Mouse (Mus musculus) forebrain, postnatal 0 days (tissue): ENCODE measurements at regions not wholly inside any gene's neighbourhood (a gene's known extent, or its start where the extent isn't known, plus 50 kb on each side); places are given as distances from the start of the nearest gene placed in this dataset.
A peak's percentile ranks its signal among the peaks of the same experiment; 100 is the strongest.

Experiments used
- ATAC-seq: fragments of 200-750 bp; cut with Nextera tagmentation; 2 replicates; pipeline ENCODE4 v1.8.0; 2017; ENCODE audit warnings: mild to moderate bottlenecking, moderate library complexity
- DNase-seq: peaks from one replicate; pipeline ENCODE4 v3.0.0-alpha.2; 2015
- H3K27ac ChIP-seq: fragments of 300-500 bp; sonication (generic); 2 replicates; pipeline ENCODE4 v1.5.1; 2014; ENCODE audit warnings: low read depth, mild to moderate bottlenecking, antibody characterized with exemption, low read length, moderate library complexity, mixed read lengths
- H3K27me3 ChIP-seq: fragments of 300-500 bp; sonication (generic); 2 replicates; pipeline ENCODE4 v1.6.1; 2014; ENCODE audit warnings: mild to moderate bottlenecking, low read length, mixed read lengths; ENCODE audit not compliant: insufficient read depth
- H3K36me3 ChIP-seq: fragments of 300-500 bp; sonication (generic); 2 replicates; pipeline ENCODE4 v1.6.1; 2014; ENCODE audit warnings: mild to moderate bottlenecking, moderate library complexity; ENCODE audit not compliant: insufficient read depth
- H3K4me1 ChIP-seq: fragments of 300-500 bp; sonication (generic); 2 replicates; pipeline ENCODE4 v1.6.1; 2014; ENCODE audit warnings: antibody characterized with exemption; ENCODE audit not compliant: insufficient read depth
- H3K4me2 ChIP-seq: fragments of 300-500 bp; sonication (generic); 2 replicates; pipeline ENCODE4 v1.6.1; 2014; ENCODE audit warnings: low read depth, mild to moderate bottlenecking, moderate library complexity
- H3K4me3 ChIP-seq: fragments of 300-500 bp; sonication (generic); 2 replicates; pipeline ENCODE4 v1.5.1; 2014; ENCODE audit warnings: low read depth, low read length, mixed read lengths
- H3K9ac ChIP-seq: fragments of 300-500 bp; sonication (generic); 2 replicates; pipeline ENCODE4 v1.6.1; 2014; ENCODE audit warnings: mild to moderate bottlenecking
- H3K9me3 ChIP-seq: fragments of 300-500 bp; sonication (generic); 2 replicates; pipeline ENCODE4 v1.6.1; 2016; ENCODE audit warnings: low read length
- CTCF ChIP-seq: sonication (generic); IDR thresholded peaks from 2 replicates; pipeline ENCODE4 v1.5.1; 2016; ENCODE audit warnings: antibody characterized with exemption, control low read depth, low read depth
- WGBS: fragments of 180-500 bp; shearing (Covaris S2); extraction: QIAGEN DNeasy Blood & Tissue Kit; methylation state at CpG from one replicate; pipeline ENCODE4 v1.1.7; 2014; 5-methylcytosine and 5-hydroxymethylcytosine counted together

GRCm38 (mm10) chr4:29083545-29084290 lies 270.8 kb downstream of the Epha7 start:
- no peak overlapping the region for H3K9ac ChIP-seq
- peak; percentile 56 for ATAC-seq
- H3K36me3 ChIP-seq, result no peaks in the 10 kb centered on the region
- H3K27me3 ChIP-seq, result no peaks in the 10 kb centered on the region
- no peak overlapping the region for H3K27ac ChIP-seq
- no peak overlapping the region for H3K4me2 ChIP-seq
- H3K4me3 ChIP-seq, result no peak overlapping the region
- 53% methylated on average over 5 of the region's 5 CpGs for WGBS
- no peaks in the 10 kb centered on the region for H3K9me3 ChIP-seq
- DNase-seq, result no peak
- TF ChIP-seq CTCF, result no peak
- no peaks in the 10 kb centered on the region for H3K4me1 ChIP-seq

GRCm38 (mm10) chr4:29090949-29091348 lies 278.0 kb downstream of the Epha7 start:
- Histone ChIP-seq H3K36me3 (no peaks in the 10 kb centered on the region), H3K9ac (no peak overlapping the region), H3K4me3 (no peak overlapping the region), H3K9me3 (no peaks in the 10 kb centered on the region), H3K4me2 (no peak overlapping the region), H3K27ac (no peak overlapping the region), H3K27me3 (no peaks in the 10 kb centered on the region), H3K4me1 (no peaks in the 10 kb centered on the region)
- ATAC-seq, result no peak
- whole genome bisulfite sequencing, result 39% methylated on average over 4 of the region's 4 CpGs
- DNase-seq, result no peak
- TF ChIP-seq CTCF, result no peak

- no peak overlapping the region for H3K27ac ChIP-seq
- 27% methylated on average over 5 of the region's 5 CpGs for WGBS
These were observed 278.7 kb downstream of the Epha7 start for GRCm38 (mm10) chr4:29091495-29092211.

GRCm38 (mm10) chr4:29102373-29102772 lies 289.4 kb downstream of the Epha7 start:
- H3K4me1 ChIP-seq, result no peaks in the 10 kb centered on the region
- ATAC-seq (no peak), DNase-seq (no peak)
- H3K27me3 ChIP-seq, result no peaks in the 10 kb centered on the region
- H3K9me3 ChIP-seq, result no peaks in the 10 kb centered on the region
- H3K27ac ChIP-seq, result no peak overlapping the region
- no peaks in the 10 kb centered on the region for H3K36me3 ChIP-seq
- WGBS, result 35% methylated on average over 2 of the region's 2 CpGs
- TF ChIP-seq CTCF, result no peak
- H3K9ac ChIP-seq, result no peak overlapping the region
- H3K4me2 ChIP-seq, result no peak overlapping the region
- H3K4me3 ChIP-seq, result no peak overlapping the region

More at GRCm38 (mm10) chr4:29091495-29092211, 278.7 kb downstream of the Epha7 start:
- H3K4me3 ChIP-seq, result no peak overlapping the region
- H3K36me3 ChIP-seq, result no peaks in the 10 kb centered on the region
- no peak for ATAC-seq
- DNase-seq, result no peak
- no peak overlapping the region for H3K9ac ChIP-seq
- H3K27me3 ChIP-seq, result no peaks in the 10 kb centered on the region
- TF ChIP-seq CTCF, result no peak
- H3K4me1 ChIP-seq, result no peaks in the 10 kb centered on the region
- no peak overlapping the region for H3K4me2 ChIP-seq
- no peaks in the 10 kb centered on the region for H3K9me3 ChIP-seq

GRCm38 (mm10) chr4:29103414-29103813 lies 290.5 kb downstream of the Epha7 start:
- WGBS, result 92% methylated on average over 1 of the region's 1 CpGs
- Histone ChIP-seq H3K27me3 (no peaks in the 10 kb centered on the region), H3K27ac (no peak overlapping the region), H3K4me2 (no peak overlapping the region), H3K9me3 (no peaks in the 10 kb centered on the region), H3K4me3 (no peak overlapping the region), H3K9ac (no peak overlapping the region), H3K36me3 (no peaks in the 10 kb centered on the region), H3K4me1 (no peaks in the 10 kb centered on the region)
- no peak for TF ChIP-seq CTCF
- ATAC-seq (no peak), DNase-seq (no peak)

- TF ChIP-seq CTCF, result no peak
- WGBS, result 77% methylated on average over 2 of the region's 2 CpGs
- ATAC-seq (no peak), DNase-seq (no peak)
- H3K27ac ChIP-seq, result no peak overlapping the region
- no peak overlapping the region for H3K4me2 ChIP-seq
- no peaks in the 10 kb centered on the region for H3K27me3 ChIP-seq
- no peaks in the 10 kb centered on the region for H3K4me1 ChIP-seq
- H3K36me3 ChIP-seq, result no peaks in the 10 kb centered on the region
- no peak overlapping the region for H3K4me3 ChIP-seq
- no peak overlapping the region for H3K9ac ChIP-seq
- no peaks in the 10 kb centered on the region for H3K9me3 ChIP-seq
These were observed 299.6 kb downstream of the Epha7 start for GRCm38 (mm10) chr4:29112552-29112951.

- ATAC-seq, result no peak
- Histone ChIP-seq H3K9ac (no peak overlapping the region), H3K4me2 (no peak overlapping the region), H3K27ac (no peak overlapping the region), H3K27me3 (no peaks in the 10 kb centered on the region), H3K4me1 (0 out of 2 replicates have a peak, but pooled peaks cover 5% of the 10 kb centered on the region), H3K36me3 (no peaks in the 10 kb centered on the region), H3K9me3 (no peaks in the 10 kb centered on the region), H3K4me3 (no peak overlapping the region)
- DNase-seq, result peak; percentile 8
- WGBS, result 67% methylated on average over 4 of the region's 4 CpGs
- TF ChIP-seq CTCF, result no peak
These were observed 304.1 kb downstream of the Epha7 start for GRCm38 (mm10) chr4:29117025-29117424.
